Mouse (Mus musculus) inflammation-experienced regulatory T-cells, adult 6 months (primary cell): ENCODE data around the gene Kremen1. TPM values are rescaled to one million over a fixed set of nuclear protein-coding genes. Genes with fewer than 3 reads are reported as not detected.

ENCODE experiments used
- ATAC-seq: one replicate; pipeline ENCODE4 v1.8.0; 2017
- polyA plus RNA-seq, 3 experiments: library from polyadenylated mRNA; unstranded; fragments of 100-300 nt; shearing (Covaris generic); gene quantifications; one replicate each; pipeline ENCODE4 v1.2.1; 2017

Gene Kremen1
- polyA plus RNA-seq, 3 experiments from 2014 or later: 2.3 to 4.1 (median 3.0) TPM

DNA sequence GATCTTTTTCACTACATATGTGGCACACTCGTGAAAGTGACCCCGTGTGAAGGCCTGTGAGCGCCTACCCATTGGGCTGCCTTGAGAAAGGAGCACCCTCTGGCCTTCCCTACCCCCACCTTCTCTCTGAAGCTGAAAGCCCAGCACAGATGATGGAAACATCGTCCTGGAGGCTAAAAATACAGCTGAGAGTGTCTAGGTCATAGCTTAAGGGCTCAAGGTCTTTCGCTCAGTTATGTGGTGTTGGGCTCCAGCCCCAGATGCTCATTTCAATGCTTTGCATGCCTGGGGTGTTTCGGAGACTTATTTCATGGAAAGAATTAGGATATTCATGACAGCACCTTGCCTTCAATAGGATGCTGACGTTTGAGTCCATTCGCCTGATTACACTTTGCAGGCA is 4.4 kb upstream of the Kremen1 start:
- ATAC-seq: no peak

DNA sequence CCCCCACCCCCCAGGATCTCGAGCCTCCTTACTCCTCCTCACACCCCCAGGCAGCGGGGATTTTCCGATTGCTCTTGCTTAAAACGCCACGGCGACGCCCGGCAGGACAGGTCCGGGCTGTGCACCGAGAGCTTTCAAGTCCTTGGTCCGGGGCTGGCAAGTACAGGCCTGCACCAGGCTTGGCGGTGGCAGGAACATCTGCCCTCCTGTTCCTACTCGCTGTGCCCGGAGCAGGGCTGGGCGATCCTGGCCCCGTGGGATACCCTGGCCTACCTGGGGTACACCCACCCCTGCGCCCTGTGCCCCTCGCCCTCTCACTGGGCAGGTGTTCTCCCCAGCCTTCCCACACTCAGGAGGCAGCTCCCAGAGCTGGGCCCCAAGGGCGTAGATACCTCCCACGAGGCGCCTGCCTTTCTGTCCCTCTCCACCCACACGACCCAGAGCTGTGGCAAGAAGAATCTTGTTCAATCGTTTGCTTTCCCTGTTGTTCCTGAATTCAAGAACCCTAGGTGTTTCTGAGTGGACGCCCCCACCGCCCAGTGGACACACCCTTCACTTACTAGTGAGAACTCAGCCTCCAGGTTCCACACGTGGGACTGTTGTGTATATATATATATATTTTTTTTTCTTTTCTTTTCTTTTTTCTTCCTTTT is 1.8 kb upstream of the Kremen1 start:
- no peak for ATAC-seq

DNA sequence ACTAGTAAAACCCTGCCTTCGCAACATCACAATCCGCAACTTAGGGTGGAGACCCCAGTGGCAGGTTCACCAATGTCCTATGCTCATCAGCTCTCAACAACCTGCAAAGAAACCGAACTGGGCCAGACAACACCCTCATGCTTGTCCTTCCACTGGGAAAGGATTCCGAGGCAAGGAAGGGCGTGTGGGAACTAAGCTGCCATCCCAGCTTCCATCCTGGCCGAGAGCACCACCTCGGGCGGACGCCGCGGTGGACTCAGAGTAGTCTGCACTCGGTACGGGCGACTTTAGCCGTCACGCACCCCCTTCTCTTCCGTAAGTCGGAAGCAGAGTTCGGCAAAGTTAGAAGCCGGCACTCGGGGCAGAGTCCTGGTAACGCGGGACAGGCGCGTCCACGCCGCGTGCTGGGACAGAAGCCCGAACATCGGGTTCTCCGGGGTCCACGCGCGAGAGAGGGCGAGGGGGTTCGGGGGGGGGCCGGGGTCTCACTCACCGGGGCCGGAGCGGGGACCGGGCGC is 357 bp downstream of the Kremen1 start:
- ATAC-seq: no peak

DNA sequence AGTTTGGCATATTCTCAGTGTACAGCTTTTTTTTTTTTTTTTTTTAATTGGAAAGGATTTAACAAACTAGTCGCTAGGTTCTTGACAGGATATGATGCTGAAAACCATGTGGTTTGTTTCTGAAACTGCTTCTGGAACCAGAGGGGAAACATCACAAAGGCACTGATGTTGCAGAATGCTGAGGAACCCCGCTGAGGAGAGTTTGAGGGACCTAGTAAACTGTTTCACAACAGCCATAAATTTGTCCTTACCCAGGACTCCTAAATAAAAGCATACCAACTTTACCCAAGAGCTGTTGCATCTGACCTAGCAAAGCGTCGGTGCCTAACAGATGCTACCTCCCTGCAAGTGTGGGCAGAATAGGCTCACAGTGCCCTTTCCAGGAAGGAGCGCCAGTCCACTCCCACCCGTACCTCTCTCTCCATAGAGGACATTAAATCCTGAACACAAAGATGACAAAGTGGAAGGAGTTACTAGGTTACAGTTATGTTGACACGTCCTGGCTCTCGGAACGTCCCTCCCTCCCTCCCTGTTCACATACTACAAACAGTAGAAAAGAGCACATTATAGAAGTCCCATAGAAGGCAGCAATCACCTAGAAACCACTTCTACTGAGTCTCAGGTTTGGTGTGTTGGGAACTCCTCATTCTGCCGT is 1.3 kb downstream of the Kremen1 start:
- ATAC-seq: peak; percentile 42

DNA sequence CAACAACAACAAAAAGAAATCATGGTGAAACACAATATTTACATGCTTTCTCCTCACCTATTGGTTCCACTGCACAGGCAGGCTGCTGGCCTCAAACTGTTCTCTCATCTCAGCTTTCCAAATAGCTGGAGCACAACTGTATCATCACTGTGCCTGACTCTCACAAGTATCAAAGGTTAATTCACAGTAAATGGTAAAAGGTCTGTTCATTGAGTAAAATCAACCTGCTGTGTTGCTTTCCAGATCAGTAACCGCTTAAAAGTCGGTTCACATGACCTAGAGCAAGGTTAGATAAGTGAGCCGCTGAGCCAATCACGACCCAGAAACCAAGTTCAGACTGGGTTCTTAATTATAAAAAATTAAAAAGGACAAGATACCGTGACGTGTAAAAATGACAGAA is 3.3 kb downstream of the Kremen1 start:
- ATAC-seq: no peak

DNA sequence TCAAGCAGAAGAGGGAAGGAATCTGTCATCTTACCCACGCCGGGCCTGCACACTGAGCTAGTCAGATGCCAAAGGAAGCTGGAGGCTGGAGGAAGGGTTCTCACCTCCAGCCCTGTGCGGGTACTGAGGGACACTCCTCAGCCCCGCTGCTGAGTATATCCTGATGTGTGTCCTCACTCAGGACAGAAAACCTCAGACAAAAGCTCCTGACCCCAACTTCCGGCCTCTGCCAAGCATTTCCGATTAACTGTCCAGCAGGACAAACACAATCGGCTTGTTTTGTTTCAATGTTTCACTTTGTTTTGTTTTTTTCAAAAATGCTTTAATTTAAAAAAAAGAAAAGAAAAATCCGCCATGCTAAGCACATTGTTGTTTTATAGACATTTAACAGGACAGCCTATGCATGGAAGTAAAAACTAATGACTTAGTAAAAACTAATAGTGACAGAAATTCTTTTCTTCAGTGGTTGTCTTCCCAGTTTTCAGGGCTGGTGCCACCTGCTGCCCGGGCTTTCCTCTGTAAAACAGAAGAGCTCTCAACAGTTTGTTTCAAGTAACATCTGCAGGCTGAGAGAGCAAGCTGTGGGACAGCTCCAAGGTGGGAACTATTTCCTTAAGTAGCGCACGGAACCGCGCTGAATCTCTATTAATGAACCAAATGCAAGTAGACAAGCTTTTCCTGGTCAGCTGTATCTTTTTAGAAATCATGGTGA is 4.1 kb downstream of the Kremen1 start:
- ATAC-seq: no peak

DNA sequence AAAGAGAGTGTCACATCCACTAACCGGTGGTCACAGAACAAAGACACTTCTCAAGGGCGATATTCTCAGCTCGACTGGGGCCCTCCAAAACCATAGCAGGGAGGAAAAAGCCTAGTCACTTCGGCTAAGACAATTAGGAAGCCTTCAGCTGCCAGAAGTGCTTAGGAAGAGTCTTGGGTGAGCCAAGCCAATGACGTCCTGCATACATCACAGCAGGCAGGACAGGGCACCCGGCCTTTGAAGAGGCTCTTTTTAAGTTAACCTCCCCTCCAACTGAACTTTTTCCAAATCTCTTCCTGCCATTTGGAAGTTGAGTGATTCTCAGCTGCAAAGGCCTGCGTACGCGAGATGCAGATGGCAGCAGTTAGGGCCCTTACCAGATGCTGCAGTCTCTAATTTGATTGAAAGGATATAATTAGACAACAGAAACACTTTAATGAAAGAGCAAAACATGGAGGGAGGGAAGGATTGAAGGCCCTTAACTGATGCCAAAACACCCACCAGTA is 5.8 kb downstream of the Kremen1 start:
- no peak for ATAC-seq

DNA sequence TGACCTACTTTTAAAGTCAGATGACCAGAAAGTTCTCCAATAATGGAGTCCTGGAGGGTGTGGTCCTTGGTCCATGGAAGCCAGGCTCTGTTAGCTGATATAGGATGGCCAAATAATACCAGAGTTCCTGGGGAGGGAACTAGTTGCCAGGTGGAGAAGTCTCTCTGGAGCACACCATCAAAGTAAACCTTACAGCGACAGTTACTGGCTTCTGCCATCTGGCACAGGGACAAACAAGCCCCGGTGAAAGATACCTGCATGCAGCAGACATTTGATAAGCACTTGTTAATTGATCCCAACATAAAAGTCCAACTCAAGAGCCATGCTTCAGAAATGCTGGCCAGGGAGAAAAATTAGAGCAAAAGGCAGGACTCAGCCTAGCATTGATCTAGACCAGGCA is 7.3 kb downstream of the Kremen1 start:
- no peak for ATAC-seq

DNA sequence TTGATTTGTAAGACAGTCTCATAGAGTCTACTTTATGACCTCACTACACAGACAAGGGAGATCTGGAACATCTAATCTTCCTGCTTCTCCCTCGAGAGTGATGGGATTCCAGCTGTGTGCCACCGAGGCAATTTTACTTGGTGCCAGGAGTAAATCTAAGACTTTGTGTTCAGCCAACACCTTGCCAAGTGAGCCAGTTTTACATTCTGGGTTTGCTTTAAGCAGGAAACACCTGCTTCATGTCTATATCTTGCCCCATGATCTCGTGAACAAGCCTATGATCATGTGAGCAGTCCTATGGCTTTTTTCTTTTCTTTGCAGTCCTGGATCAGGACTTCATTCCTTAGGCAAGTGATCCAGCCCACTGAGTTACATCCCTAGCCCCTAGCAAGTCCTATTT is 7.8 kb downstream of the Kremen1 start:
- ATAC-seq: no peak

DNA sequence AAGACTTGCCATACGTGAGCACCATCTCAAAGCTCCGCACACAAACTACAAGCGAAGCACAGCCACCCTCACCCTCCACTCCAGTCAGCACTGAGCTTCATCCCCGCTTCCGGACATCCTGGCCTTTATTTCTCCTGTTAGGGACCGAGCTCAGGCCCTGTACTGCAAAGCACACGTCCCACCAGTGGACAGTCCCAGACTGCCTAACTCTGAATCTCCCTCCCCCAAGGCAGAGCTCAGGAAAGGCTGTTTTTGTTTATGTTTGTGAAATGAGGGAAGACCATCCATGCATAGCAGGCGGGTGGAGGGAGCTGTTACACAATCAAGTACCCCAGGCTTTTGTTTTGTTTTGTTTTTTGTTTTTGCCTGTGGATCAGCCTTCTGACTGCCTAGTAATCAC is 8.6 kb downstream of the Kremen1 start:
- ATAC-seq: no peak

DNA sequence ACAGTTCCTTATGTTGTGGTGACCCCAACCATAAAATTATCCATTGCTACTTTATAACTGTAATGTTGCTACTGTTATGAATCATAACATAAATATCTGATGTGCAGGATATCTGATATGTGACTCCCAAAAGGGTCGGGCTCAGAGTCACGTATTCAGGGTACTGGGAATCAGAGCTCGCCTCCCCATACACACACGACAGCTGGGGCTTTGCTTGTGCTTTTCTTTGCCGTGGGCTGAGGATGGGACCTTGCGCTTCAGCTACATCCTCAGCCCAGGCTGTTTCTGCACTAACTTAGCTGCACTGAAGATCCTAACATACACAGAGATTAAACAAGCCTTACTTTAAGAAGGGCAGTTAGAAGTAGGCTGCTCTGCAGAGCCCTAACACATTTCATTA is 10.2 kb downstream of the Kremen1 start:
- ATAC-seq: no peak

DNA sequence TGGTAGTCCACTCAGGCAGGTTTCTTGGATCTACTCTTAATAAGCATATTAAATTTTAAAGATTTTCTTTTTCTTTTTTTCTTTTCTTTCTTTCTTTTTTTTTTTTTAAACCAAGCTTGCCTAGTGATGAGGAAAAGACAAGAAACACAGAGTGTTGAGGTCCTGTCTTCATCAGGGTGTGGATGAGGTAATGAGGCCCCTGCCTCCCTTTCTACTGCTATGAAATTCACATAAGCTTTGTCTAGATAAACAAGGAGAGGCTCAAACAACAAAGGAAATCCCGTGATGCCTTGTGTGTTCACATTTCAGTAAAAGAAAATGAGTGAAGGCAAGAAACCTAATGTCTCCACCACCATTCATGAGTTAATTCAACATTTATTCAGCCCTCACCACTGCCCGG is 13.2 kb downstream of the Kremen1 start:
- no peak for ATAC-seq

DNA sequence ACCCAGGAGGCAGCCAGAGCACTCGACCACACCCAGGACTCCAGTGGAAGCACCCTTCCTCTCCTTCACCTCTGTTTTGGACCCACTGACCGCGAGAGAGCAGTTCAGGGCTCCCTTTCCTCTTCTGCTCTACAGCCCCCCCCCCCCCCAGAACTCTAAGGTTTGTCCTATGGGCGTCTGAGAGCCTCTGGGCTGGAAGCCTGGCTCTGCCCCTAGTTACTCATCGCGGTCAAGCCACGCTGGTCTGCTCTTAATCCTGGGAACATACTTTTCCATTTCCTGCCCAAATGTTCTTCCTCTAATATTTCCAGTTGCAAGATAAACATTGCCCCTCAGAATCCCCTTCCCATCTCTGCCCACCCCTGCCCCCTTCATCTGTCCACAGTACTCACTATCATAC is 15.9 kb downstream of the Kremen1 start:
- no peak for ATAC-seq

DNA sequence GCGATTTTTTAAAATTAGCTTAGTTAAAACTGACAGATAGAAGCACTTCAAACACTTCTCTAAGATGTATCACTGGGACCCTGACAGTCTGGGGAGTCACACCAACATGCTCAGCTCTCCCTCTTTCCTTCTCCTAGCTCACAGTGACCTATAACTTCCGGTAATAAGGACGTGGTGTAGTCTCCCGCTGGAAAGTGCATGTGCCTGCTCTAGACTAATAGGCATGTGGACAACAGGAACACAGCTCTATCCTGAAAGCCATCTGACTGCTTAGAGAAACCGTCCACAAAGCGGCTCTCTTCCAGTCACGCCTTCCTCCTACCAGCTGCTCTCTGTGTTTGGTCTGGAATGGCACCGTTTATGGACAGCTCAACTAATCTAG is 16.6 kb downstream of the Kremen1 start:
- no peak for ATAC-seq

DNA sequence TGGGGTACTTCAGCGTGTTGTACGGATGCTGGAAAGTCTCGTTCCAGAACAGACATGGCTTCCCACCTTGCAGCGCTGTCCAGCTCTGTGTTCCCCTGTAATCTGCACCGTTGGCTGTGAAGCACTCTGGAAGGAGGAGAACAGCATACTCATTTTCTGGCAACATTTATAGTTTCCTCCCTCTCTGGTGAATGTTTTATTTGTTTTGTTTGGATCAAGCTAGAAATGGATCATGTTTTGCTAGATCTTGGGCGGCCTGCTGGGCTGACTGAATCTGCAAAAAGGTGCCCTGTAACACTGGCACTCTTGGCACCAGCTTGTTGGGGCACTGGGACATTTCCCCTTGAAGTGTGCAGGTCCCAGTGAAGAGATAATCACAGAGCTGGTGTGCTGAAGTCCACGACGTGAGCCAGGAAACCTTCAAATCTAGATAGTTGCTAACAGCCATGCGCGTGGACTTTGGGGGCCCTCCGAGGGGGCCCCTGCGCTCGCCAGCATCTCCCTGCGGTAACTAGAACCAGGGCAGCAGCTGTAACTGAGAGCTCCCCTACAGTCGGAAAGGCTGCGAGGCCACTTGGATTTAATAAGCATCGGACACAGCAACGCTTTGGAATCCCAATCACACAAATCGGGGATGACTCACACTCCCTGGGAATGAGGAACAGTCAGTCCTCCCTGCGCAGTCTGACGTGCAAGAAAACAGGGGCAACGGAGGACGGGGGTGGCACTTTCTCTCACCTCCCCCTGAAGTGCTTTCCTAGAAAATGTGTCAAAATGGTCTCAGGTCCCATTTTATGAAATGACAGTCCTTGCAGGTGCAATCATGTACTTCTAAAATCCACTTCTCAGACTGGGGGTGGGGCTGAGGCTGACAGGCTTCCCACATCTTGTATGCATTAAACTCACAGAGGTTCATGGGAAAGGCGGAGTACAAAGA is 17.3 kb downstream of the Kremen1 start:
- ATAC-seq: no peak

DNA sequence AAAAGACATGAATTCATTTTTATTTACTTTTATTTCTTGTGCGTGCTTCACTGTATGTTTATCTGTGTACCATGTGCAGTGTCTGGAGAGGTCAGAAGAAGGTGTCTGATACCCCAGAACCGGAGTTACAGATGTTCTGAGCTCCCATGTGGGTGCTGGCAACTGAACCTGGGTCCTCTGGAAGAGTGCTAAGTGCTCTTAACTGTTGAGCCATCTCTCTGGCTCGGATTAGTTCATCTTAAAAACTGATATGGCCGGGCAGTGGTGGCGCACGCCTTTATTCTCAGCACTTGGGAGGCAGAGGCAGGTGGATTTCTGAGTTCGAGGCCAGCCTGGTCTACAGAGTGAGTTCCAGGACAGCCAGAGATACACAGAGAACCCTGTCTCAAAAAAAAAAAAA is 18.1 kb downstream of the Kremen1 start:
- no peak for ATAC-seq

DNA sequence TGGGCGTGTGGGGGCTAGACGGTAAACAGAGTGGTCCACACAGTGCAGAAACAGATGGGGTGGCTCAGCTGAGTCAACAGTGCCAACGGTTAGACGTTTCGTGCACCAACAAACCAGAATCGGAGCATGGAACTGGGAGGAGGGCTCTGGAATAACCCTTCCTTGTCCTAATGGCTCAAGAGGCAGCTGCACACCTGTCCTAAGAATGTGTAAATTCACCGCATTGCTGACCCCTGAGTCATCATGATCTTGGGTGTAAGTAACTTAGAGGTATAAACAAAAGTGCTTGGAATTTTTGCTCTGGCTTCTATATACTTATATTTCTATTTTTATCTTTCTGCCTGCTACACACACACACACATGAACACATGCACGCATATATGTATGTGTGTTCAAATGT is 19.2 kb downstream of the Kremen1 start:
- no peak for ATAC-seq

DNA sequence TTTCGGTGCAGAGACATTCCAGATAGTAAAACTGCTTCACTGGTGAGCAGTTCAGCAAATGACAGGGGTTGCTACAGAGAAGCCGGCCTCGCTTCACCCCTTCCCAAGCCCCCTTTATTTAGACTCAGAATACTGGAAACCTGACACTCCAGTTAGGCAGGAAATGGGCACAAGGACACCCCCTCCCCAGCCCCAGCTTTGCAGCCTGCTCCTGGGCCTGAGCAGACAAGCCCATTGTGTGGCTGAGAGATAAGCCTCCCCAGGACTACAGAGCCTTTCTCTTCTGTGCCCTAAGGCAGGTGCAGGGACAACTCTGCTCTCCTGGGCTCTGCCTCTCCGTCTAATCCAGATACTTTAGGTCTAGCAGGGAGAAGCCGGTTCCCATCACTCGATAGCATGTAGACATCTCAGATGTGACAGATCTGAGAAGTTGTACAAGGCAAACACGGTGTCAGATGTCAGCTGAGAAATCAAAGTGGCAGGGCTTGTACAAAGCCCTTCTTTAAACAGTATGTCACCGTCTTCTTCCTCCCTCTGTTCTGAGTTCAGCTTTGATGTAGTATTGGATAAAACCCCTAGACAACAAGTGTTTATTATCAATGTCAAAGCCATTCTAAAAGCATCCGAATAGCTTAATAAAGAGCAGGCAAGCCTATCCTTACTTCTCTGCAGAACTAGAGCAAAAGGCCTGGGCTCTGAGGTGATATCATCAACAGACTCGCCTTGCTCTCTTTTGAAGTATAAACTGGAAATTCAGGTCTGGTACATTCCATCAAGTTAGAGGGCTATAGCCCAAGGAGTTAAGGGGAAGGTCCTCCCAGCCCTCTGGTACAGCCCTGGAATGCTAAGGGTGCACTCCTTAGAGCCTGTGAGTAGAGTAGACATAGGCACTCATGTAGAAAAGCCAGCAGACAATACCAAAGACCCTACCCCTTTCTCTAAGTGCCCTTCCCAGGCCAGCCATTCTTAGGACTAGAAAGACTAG is 21.4 kb downstream of the Kremen1 start:
- ATAC-seq: no peak

DNA sequence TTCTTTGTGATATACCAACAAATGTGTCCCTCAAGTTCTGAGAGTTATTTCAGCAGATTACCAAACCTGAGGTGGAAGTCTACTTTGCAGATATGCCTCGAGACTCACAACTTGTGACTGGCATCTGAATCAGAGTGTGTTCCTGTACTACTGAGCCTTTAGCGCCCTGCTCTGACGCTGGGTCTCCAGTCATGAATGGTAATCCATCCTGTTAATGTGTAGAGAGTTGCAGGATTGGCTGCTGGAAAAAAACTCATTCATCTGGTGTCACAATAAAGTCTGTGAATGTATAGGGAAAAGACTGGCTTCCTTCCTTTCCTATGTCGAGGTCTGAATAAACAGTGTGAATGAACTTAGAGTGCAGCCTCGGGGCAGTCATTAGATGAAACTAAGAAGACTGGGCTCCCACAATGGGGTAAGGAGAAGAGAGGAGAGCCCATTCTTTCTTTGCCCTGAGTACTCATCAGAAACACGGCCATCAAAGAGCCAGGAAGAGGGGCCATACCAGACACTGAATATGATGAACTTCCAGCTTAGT is 41.4 kb downstream of the Kremen1 start:
- ATAC-seq: no peak

DNA sequence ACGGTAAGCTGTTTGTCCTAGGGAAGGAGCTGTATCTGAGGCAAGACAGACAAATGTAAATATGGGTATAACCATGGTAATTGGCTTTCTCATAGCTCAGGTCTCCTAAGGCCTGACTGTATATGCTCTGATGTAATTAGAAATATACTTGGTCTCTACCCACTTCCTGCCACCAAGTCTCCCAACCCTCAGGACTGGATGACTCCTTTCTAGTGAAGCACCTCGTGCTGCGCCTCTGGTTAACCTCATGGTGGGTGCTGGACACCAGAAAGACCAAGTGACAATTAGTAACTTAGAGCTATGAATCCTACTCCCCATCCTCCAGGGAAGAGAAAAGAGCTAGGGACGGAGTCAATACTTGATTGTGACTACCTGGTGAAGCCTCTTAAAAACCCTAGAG is 42.0 kb downstream of the Kremen1 start:
- ATAC-seq: no peak
